Mouse (Mus musculus): ENCODE results near the gene Gtf2h3. TPM values are rescaled to one million over a fixed set of nuclear protein-coding genes. Genes with fewer than 3 reads are reported as not detected.

Gtf2h3 gene
- total RNA-seq (2012; rRNA removed), result 58.2 and 63.0 TPM in 2 replicates
- total RNA-seq (2014; rRNA removed), result 84.9 and 87.5 TPM in 2 replicates
- polyA plus RNA-seq (2012; ENCODE audit: insufficient read length, low read depth), result 51.9 and 57.0 TPM in 2 replicates

DNA sequence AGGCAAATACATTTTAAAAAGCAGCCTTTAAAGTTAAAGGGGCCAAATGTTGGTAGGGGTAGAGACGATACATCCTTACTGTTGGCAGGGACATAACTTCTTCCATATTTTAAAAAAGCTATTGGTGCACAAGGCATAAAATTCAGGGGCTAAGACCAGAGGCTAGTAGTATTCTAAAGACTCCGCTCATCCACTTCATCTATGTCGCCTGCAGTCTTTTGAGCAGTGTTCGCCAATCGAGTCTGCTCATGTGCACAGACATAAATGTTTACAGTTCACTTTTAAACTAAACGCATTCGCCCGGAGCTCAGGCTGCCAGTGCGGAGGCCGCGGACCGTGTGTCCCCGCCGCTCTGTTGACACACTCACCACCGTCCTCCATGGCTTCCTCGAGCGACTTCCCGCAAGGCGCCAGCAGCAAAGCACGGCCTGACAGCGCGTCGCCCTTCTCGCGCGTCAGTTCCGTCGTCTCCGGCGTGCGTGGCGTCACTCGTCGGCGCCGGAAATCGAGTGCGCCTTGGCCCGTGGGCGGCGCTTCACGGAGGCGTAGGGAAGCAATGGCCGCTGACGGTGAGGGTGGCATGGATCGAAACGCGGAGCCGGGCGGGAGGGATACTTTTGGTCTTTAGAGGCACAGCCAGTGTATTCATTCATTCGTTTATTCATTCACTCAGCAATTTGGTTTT lies at the start of gene Gtf2h3, which contains the start of gene Eif2b1:
Gtf2h3 (plus strand) TSS at position 508 of the 685 bp plus-strand sequence.
Eif2b1 (minus strand) TSS at position 499 of the 685 bp plus-strand sequence.
- H3K4me3 ChIP-seq (replicated peaks in 1 of 3; ENCODE audit: low read depth in 2 of 3, low read length in 2 of 3, poor library complexity in 1 of 3), result peak within 1 kb of the TSS; percentile 79 to 100 (median 86)
- H3K4me1 ChIP-seq (ENCODE audit: control insufficient read depth in 1 of 2, insufficient read depth in 2 of 2), result peaks cover 8 to 34% of the 10 kb centered on the region in 2 experiments; a peak in 3 of 4 replicates
- in situ Hi-C loops (cut with MboI; ENCODE audit: low pct_ligation_motif_present, low pct_unique_long_range_greater_than_20kb, low sequenced_read_pairs) (no loop called here), dilution Hi-C loops (cut with MboI; ENCODE audit: extremely low pct_ligation_motif_present, extremely low pct_unique_long_range_greater_than_20kb, low sequenced_read_pairs) (no loop called here)
- no peaks in the 10 kb centered on the region for H3K9me3 ChIP-seq (replicated peaks; ENCODE audit: low read length)
- peak within 1 kb of the TSS; percentile 94 for H3K4me2 ChIP-seq (ENCODE audit: insufficient read depth, low read depth, poor library complexity, severe bottlenecking)
- peaks cover 29% of the 10 kb centered on the region for H3K79me2 ChIP-seq (replicated peaks; ENCODE audit: control insufficient read depth, extremely low read depth, insufficient read depth, poor library complexity, severe bottlenecking)
- peak; percentile 91 for DNase-seq (ENCODE audit: extremely low read depth)
- H3K36me3 ChIP-seq (replicated peaks in 1 of 2; ENCODE audit: control insufficient read depth in 1 of 2, insufficient read depth in 1 of 2, low read length in 1 of 2), result peaks cover 41 to 66% of the 10 kb centered on the region in 2 experiments
- peak within 1 kb of the TSS; percentile 87 for H3K9ac ChIP-seq (ENCODE audit: insufficient read depth, low read depth)
- TF ChIP-seq GABPA (IDR thresholded peaks at IDR 0.05; ENCODE audit: insufficient replicate concordance, low read depth, low read length), result peak; percentile 84; the same call in 1 of the 2 replicates
- no peak for TF ChIP-seq SMC3 (IDR thresholded peaks at IDR 0.05; ENCODE audit: low read depth, low read length)
- no peak for TF ChIP-seq RAD21 (IDR thresholded peaks at IDR 0.05; ENCODE audit: low read depth, low read length)
- TF ChIP-seq IRF4 (IDR thresholded peaks at IDR 0.05; ENCODE audit: low read depth, low read length), result peak; percentile 65; the same call in 1 of the 2 replicates
- no peak for TF ChIP-seq CTCF (conservative IDR thresholded peaks at IDR 0.05 in 1 of 2, IDR thresholded peaks at IDR 0.05 in 1 of 2; ENCODE audit: low read depth in 2 of 2, low read length in 2 of 2)
- TF ChIP-seq SIN3A (IDR thresholded peaks at IDR 0.05; ENCODE audit: low read length), result peak; percentile 99
- peak; percentile 97 for TF ChIP-seq ELF1 (IDR thresholded peaks at IDR 0.05; ENCODE audit: low read depth, low read length)
- peak; percentile 85; the same call in 1 of the 2 replicates for TF ChIP-seq ZMIZ1 (IDR thresholded peaks at IDR 0.05; ENCODE audit: low read depth, low read length)
- TF ChIP-seq EP300 (IDR thresholded peaks at IDR 0.05; ENCODE audit: low read length), result no peak; the same call in 1 of the 2 replicates
- TF ChIP-seq MAX (IDR thresholded peaks at IDR 0.05; ENCODE audit: low read length), result peak; percentile 94
- TF ChIP-seq MAFK (IDR thresholded peaks at IDR 0.05; ENCODE audit: insufficient replicate concordance, low read length), result no peak
- TF ChIP-seq NRF1 (IDR thresholded peaks at IDR 0.05; ENCODE audit: low read depth, low read length), result peak; percentile 57
- TF ChIP-seq RCOR1 (conservative IDR thresholded peaks at IDR 0.05; ENCODE audit: low read depth, low read length), result 0 out of 2 replicates have a peak, but pooled peaks have one; percentile 51
- TF ChIP-seq USF1 (IDR thresholded peaks at IDR 0.05; ENCODE audit: low read depth, low read length), result no peak; the same call in 1 of the 2 replicates
- peak; percentile 60 for TF ChIP-seq BHLHE40 (IDR thresholded peaks at IDR 0.05; ENCODE audit: low read depth, low read length)
- TF ChIP-seq ETS1 (conservative IDR thresholded peaks at IDR 0.05; ENCODE audit: low read depth, low read length), result peak; percentile 37; the same call in 1 of the 2 replicates
- TF ChIP-seq HCFC1 (IDR thresholded peaks at IDR 0.05; ENCODE audit: low read depth, low read length), result peak; percentile 97
- no peak for TF ChIP-seq CHD1 (IDR thresholded peaks at IDR 0.05; ENCODE audit: low read depth, low read length)
- TF ChIP-seq MAZ (IDR thresholded peaks at IDR 0.05; ENCODE audit: low read depth, low read length), result no peak
- no peak for TF ChIP-seq CHD2 (IDR thresholded peaks at IDR 0.05; ENCODE audit: low read length)
- no peak for TF ChIP-seq ZC3H11A (IDR thresholded peaks at IDR 0.05; ENCODE audit: low read depth, low read length)
- TF ChIP-seq POLR2AphosphoS2 (IDR thresholded peaks at IDR 0.05; ENCODE audit: low read depth, low read length), result peak; percentile 48; the same call in 1 of the 2 replicates
- TF ChIP-seq JUN (IDR thresholded peaks at IDR 0.05; ENCODE audit: insufficient read depth, low read depth, low read length), result no peak
- peak; percentile 95; the same call in 1 of the 2 replicates for TF ChIP-seq KAT2A (IDR thresholded peaks at IDR 0.05; ENCODE audit: insufficient replicate concordance, low read length)
- TF ChIP-seq TCF12 (IDR thresholded peaks at IDR 0.05; ENCODE audit: low read depth, low read length), result peak; percentile 98
- TF ChIP-seq POLR2A (IDR thresholded peaks at IDR 0.05; ENCODE audit: low read depth, low read length), result peak; percentile 96
- peak; percentile 83; the same call in 1 of the 2 replicates for TF ChIP-seq MYC (IDR thresholded peaks at IDR 0.05; ENCODE audit: low read depth, low read length)
- no peak for TF ChIP-seq PAX5 (IDR thresholded peaks at IDR 0.05; ENCODE audit: low read length)
- TF ChIP-seq MEF2A (IDR thresholded peaks at IDR 0.05; ENCODE audit: borderline replicate concordance, low read depth, low read length), result peak; percentile 87
- TF ChIP-seq E2F4 (IDR thresholded peaks at IDR 0.05; ENCODE audit: insufficient replicate concordance, low read depth, low read length), result no peak; the same call in 1 of the 2 replicates
- no peak; the same call in 1 of the 2 replicates for TF ChIP-seq ZKSCAN1 (IDR thresholded peaks at IDR 0.05; ENCODE audit: borderline replicate concordance, low read depth, low read length)
- no peak for TF ChIP-seq JUND (conservative IDR thresholded peaks at IDR 0.05; ENCODE audit: low read depth, low read length)
- TF ChIP-seq USF2 (conservative IDR thresholded peaks at IDR 0.05; ENCODE audit: low read depth, low read length), result no peak
- TF ChIP-seq UBTF (IDR thresholded peaks at IDR 0.05; ENCODE audit: low read depth, low read length), result no peak
- TF ChIP-seq ZNF384 (IDR thresholded peaks at IDR 0.05; ENCODE audit: low read depth, low read length), result no peak
- TF ChIP-seq TBP (conservative IDR thresholded peaks at IDR 0.05; ENCODE audit: low read depth, low read length), result peak; percentile 74
- TF ChIP-seq MXI1 (IDR thresholded peaks at IDR 0.05; ENCODE audit: low read depth, low read length), result peak; percentile 98
- peak; percentile 95 for TF ChIP-seq NELFE (IDR thresholded peaks at IDR 0.05; ENCODE audit: low read depth, low read length)
- H3K27ac ChIP-seq (ENCODE audit: insufficient read depth, low read depth), result no peak within 1 kb of the TSS
- no peaks in the 10 kb centered on the region for H3K27me3 ChIP-seq (replicated peaks)

Data from CH12.LX (cell line).